Mouse (Mus musculus): ENCODE data around the gene Cfap69. TPM values are rescaled to one million over a fixed set of nuclear protein-coding genes. Genes with fewer than 3 reads are reported as not detected.

The Cfap69 gene
- polyA plus RNA-seq (2015; fragmentation: Nextera tagmentation; extraction: Ambion mirVana) = 8.3 and 8.6 TPM in 2 replicates

DNA sequence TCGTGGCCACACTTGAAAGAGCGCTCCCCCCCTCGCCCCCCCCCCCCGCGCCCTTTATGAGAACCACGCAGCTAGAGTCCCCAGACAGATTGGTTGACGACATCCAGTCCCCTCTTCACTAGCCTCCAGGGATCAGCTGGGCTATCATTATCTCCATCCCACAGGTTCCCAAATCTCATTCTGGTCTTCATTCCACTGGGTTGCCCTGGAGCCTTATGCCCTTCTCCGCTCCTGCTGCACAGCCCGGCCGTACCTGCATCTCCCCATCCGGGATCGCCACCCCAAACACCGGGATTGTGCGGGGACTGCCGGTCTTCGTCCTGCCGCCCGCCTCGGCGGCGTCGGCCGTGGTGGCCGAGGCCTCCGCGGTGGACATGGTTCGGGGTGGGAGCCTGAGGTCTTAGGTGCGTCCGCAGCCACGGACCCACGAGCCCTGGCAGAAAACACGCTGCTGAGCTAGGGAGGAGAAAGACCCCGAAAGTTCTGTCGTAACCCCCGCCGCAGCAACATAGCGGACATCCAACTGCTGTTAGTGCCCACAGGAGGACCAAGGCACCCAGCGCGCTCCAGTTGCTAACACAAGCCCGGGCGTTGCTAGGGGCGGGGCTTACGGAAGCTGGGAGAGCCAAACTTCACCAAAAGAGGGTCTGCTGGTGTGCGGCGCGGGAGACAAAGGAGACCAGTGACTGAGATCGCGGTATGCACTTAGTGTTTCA is at the start of gene Cfap69:
TSS of gene Cfap69 (minus strand) at position 585 of the 716 bp plus-strand sequence.
- Histone ChIP-seq H3K27ac (replicated peaks) (peak within 1 kb of the TSS; percentile 79), H3K27me3 (replicated peaks) (no peaks in the 10 kb centered on the region), H3K36me3 (no peaks in the 10 kb centered on the region), H3K4me1 (peaks cover 18% of the 10 kb centered on the region), H3K4me2 (peak within 1 kb of the TSS; percentile 85), H3K4me3 (replicated peaks) (peak within 1 kb of the TSS; percentile 78), H3K9me3 (replicated peaks) (no peaks in the 10 kb centered on the region), H3K9ac (replicated peaks) (peak within 1 kb of the TSS; percentile 64)
- under 1% methylated on average over 47 of the region's 48 CpGs for WGBS
- ATAC-seq (ENCODE audit: low FRiP score) = peak; percentile 99

DNA sequence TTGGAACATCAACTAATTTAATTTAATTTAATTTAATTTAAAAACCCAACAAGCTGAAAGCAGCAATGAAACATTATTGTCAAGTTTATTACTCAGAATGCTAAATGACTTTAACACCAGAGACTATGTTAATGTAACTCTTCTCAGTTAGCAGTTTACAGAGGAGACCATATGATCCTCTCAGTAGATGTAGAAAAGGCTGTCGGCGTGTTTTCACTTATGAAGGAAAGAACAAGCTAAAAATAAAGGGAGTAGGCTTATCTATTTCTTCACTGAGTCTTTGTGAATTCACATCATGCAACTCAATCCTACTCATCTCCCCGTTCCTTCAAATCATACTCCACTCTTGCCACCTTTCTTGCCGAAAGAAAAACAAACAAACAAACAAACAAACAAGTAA is 47.0 kb upstream of the Cfap69 start:
- H3K27ac ChIP-seq (replicated peaks) = no peak overlapping the region
- H3K36me3 ChIP-seq = no peaks in the 10 kb centered on the region
- H3K27me3 ChIP-seq (replicated peaks) = no peaks in the 10 kb centered on the region
- H3K9ac ChIP-seq (replicated peaks) = no peak overlapping the region
- H3K4me3 ChIP-seq (replicated peaks) = no peak overlapping the region
- H3K4me1 ChIP-seq = 0 out of 2 replicates have a peak, but pooled peaks cover 2% of the 10 kb centered on the region
- WGBS = 83% methylated on average over 4 of the region's 4 CpGs
- no peak for ATAC-seq (ENCODE audit: low FRiP score)
- H3K9me3 ChIP-seq (replicated peaks) = no peaks in the 10 kb centered on the region
- no peak overlapping the region for H3K4me2 ChIP-seq

- Histone ChIP-seq H3K27me3 (replicated peaks) (no peaks in the 10 kb centered on the region), H3K9me3 (replicated peaks) (no peaks in the 10 kb centered on the region), H3K4me3 (replicated peaks) (no peak overlapping the region), H3K36me3 (no peaks in the 10 kb centered on the region), H3K4me2 (no peak overlapping the region), H3K4me1 (0 out of 2 replicates have a peak, but pooled peaks cover 2% of the 10 kb centered on the region), H3K9ac (replicated peaks) (no peak overlapping the region), H3K27ac (replicated peaks) (no peak overlapping the region)
- 47% methylated on average over 13 of the region's 13 CpGs for WGBS
- no peak for ATAC-seq (ENCODE audit: low FRiP score)
These were observed 43.6 kb upstream of the Cfap69 start for GRCm38 (mm10) chr5:5707341-5708278.

DNA sequence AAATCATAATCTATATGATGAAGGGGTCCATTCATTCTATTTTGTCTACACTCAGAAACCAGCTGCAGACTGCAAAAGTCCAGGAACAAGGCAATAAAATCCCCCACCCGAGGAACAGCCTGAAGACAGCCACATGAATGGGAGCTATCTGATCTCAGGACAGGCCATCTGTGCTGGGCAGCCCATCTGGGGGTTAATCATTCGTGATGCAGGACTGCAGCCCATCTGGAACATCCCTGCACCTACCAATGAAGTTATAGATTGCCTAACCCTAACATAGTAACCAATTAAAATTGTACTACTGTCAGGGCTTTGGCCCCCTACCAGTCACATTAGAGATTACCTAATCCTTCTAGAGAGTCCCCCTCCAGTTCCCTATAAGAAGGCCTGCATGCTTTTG is 41.0 kb upstream of the Cfap69 start:
- H3K4me1 ChIP-seq = 0 out of 2 replicates have a peak, but pooled peaks cover 2% of the 10 kb centered on the region
- no peak for ATAC-seq (ENCODE audit: low FRiP score)
- H3K9me3 ChIP-seq (replicated peaks) = no peaks in the 10 kb centered on the region

DNA sequence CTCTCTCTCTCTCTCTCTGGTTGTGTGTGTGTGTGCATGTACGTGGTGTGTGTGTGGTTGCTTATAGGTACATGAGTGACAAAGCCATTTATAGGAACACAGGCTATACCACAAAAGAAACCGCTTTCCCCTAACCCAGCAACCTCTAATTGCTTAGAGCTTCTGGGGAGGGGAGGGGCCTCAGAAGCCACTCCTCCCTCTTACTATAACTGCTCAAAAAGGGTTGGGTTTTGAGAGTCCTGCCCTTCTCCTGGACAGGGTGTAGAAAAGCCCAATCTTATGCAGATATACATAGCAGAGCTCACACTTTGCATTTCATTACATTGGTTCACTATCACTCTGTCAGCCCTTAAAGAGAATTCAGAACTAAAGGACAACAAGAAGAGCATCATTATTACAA is 36.3 kb upstream of the Cfap69 start:
- WGBS = 78% methylated on average over 2 of the region's 2 CpGs
- Histone ChIP-seq H3K4me3 (replicated peaks) (no peak overlapping the region), H3K36me3 (no peaks in the 10 kb centered on the region), H3K9ac (replicated peaks) (no peak overlapping the region), H3K27me3 (replicated peaks) (no peaks in the 10 kb centered on the region), H3K9me3 (replicated peaks) (no peaks in the 10 kb centered on the region), H3K4me2 (no peak overlapping the region), H3K4me1 (no peaks in the 10 kb centered on the region), H3K27ac (replicated peaks) (no peak overlapping the region)
- no peak for ATAC-seq (ENCODE audit: low FRiP score)

More for the DNA sequence above, 41.0 kb upstream of the Cfap69 start:
- no peak overlapping the region for H3K4me2 ChIP-seq
- H3K4me3 ChIP-seq (replicated peaks) = no peak overlapping the region
- H3K27ac ChIP-seq (replicated peaks) = no peak overlapping the region
- H3K36me3 ChIP-seq = no peaks in the 10 kb centered on the region
- H3K27me3 ChIP-seq (replicated peaks) = no peaks in the 10 kb centered on the region
- 18% methylated on average over 2 of the region's 2 CpGs for WGBS
- no peak overlapping the region for H3K9ac ChIP-seq (replicated peaks)

DNA sequence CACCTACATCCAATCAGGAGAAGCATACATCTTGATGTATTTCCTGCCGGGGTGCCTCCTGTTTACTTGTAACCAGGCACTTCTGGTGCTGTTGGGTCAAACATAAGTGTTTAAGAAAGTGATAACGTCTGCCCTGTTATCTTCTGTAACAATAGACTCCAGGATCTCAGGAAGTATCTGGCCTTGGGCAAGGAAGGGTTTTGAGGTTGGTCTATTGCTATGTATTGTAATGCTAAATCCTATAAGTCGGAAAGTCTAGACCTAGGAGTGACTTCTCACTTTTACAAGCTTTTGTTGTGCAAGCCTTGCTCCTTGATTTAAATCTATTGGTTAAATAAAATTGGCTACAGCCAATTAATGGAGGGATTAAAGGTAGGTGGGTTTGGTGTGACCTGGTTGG is 34.8 kb upstream of the Cfap69 start:
- Histone ChIP-seq H3K4me2 (no peak overlapping the region), H3K27ac (replicated peaks) (no peak overlapping the region), H3K9ac (replicated peaks) (no peak overlapping the region), H3K36me3 (no peaks in the 10 kb centered on the region), H3K9me3 (replicated peaks) (no peaks in the 10 kb centered on the region), H3K4me1 (peaks cover 3% of the 10 kb centered on the region; the same call in 1 of the 2 replicates), H3K4me3 (replicated peaks) (no peak overlapping the region), H3K27me3 (replicated peaks) (no peaks in the 10 kb centered on the region)
- WGBS = 79% methylated on average over 3 of the region's 3 CpGs
- no peak for ATAC-seq (ENCODE audit: low FRiP score)

- WGBS = 80% methylated on average over 5 of the region's 5 CpGs
- Histone ChIP-seq H3K4me1 (peaks cover 14% of the 10 kb centered on the region; the same call in 1 of the 2 replicates), H3K9ac (replicated peaks) (no peak overlapping the region), H3K27ac (replicated peaks) (no peak overlapping the region), H3K36me3 (no peaks in the 10 kb centered on the region), H3K4me2 (no peak overlapping the region), H3K27me3 (replicated peaks) (no peaks in the 10 kb centered on the region), H3K4me3 (replicated peaks) (no peak overlapping the region), H3K9me3 (replicated peaks) (no peaks in the 10 kb centered on the region)
- no peak for ATAC-seq (ENCODE audit: low FRiP score)
These were observed 31.4 kb upstream of the Cfap69 start for GRCm38 (mm10) chr5:5695401-5695942.

DNA sequence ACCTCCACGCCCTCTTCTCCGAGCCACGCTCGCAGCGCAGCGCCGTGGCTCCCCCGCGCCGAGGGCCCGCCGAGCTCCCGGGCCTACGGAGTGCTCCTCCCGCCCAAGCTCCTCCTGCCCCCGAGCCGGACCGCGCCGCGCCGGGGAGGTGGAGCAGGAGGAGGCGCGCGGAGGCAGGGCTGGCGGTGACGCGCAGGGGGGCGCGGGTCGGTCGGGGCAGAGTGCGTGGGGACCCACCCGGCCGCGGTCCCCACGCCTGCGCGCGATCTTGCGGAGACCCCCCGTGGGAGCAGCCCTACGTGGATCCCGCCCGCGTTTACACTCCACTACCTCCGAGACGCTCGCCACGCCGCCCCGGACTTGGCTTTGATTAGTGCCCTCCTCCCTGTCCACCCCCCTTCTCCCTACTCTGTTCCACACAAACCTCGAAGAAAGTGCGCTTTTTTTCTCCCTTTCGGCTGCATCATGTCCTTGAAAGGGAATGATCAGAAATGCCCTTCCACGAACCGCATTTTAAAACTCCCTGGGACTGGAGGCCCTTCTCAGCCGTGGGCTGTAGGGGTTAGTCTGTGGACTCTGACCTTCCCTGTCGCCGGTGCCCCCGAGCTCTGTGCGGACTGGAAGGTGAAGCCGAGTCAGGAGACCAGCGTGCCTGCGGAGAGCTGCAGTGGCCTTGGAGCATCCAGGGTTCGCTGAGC is 30.1 kb upstream of the Cfap69 start, which contains the start of gene Steap2:
TSS of gene Steap2 (minus strand) at position 623 of the 698 bp plus-strand sequence.
- under 1% methylated on average over 60 of the region's 66 CpGs for WGBS
- peak; percentile 91 for ATAC-seq (ENCODE audit: low FRiP score)
- Histone ChIP-seq H3K4me1 (peaks cover 14% of the 10 kb centered on the region; the same call in 1 of the 2 replicates), H3K4me3 (replicated peaks) (peak within 1 kb of the TSS; percentile 69), H3K9me3 (replicated peaks) (no peaks in the 10 kb centered on the region), H3K27ac (replicated peaks) (peak within 1 kb of the TSS; percentile 54; the same call in 1 of the 2 replicates), H3K36me3 (no peaks in the 10 kb centered on the region), H3K27me3 (replicated peaks) (no peaks in the 10 kb centered on the region), H3K9ac (replicated peaks) (peak within 1 kb of the TSS; percentile 79), H3K4me2 (peak within 1 kb of the TSS; percentile 81)

DNA sequence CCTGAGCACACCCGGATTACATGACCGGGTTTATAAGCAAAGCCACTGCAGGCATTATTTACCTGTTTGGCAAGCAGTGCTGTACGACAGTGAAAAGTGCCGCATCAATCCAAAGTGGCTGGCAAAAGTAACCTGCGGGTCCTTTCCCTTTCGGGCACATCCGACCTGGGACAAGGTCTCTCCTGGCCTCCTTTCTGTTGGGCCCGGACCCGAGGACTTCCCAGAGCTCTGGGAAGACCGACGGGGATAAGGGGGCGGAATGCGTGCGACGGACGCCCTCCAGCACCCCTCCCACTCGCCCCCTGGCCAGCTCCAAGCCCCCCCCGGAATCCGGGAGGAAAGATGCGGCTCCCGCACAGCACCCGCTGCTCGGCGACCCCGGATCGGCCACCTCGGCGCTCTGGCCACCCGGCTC is 29.5 kb upstream of the Cfap69 start:
- Histone ChIP-seq H3K9ac (replicated peaks) (peak overlapping the region; percentile 79), H3K36me3 (no peaks in the 10 kb centered on the region), H3K27ac (replicated peaks) (peak overlapping the region; percentile 54; the same call in 1 of the 2 replicates), H3K4me2 (peak overlapping the region; percentile 81), H3K4me3 (replicated peaks) (peak overlapping the region; percentile 69), H3K27me3 (replicated peaks) (no peaks in the 10 kb centered on the region), H3K4me1 (peaks cover 14% of the 10 kb centered on the region; the same call in 1 of the 2 replicates), H3K9me3 (replicated peaks) (no peaks in the 10 kb centered on the region)
- WGBS = 1% methylated on average over 29 of the region's 29 CpGs
- peak; percentile 72 for ATAC-seq (ENCODE audit: low FRiP score)

- H3K9ac ChIP-seq (replicated peaks) = no peak overlapping the region
- no peaks in the 10 kb centered on the region for H3K36me3 ChIP-seq
- 60% methylated on average over 4 of the region's 4 CpGs for WGBS
- H3K4me3 ChIP-seq (replicated peaks) = 0 out of 2 replicates have a peak overlapping the region, but pooled peaks have one; percentile 0
- no peak overlapping the region for H3K27ac ChIP-seq (replicated peaks)
- H3K4me1 ChIP-seq = peaks cover 14% of the 10 kb centered on the region; the same call in 1 of the 2 replicates
- H3K9me3 ChIP-seq (replicated peaks) = no peaks in the 10 kb centered on the region
- peak overlapping the region; percentile 81 for H3K4me2 ChIP-seq
- no peak for ATAC-seq (ENCODE audit: low FRiP score)
- no peaks in the 10 kb centered on the region for H3K27me3 ChIP-seq (replicated peaks)
These were observed 28.2 kb upstream of the Cfap69 start for GRCm38 (mm10) chr5:5692167-5692738.
